Mouse (Mus musculus): ENCODE measurements at regions not wholly inside any gene's neighbourhood (a gene's known extent, or its start where the extent isn't known, plus 50 kb on each side); places are given as distances from the start of the nearest gene placed in this dataset.

DNA sequence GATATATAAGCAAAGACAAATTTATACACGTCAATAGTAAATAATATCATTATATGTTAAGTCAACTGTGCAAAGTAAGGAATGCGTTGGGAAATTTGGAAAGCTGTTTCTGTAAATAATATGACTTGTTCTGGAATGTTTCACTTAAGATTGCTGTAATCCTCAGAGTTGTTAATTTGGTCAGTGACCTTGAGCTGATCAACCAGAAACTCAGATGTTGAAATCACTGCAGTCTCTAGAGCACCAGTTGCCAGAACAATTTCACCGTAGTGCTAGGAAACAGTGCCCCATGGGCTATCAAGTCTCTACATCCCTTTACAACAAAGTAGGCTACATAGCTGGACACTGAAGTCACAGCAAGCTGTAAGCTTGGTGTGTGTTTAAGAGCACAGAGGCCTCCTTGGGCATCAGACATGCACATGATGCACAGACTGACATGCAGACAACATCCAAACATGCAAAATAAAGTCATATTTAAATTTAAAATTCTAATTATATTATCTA, 212.6 kb downstream of the Pik3r1 start:
- no peak for DNase-seq (ENCODE audit: low read depth)

GRCm38 (mm10) chr13:101553131-101553549, 214.9 kb downstream of the Pik3r1 start:
- DNase-seq (ENCODE audit: low read depth) = no peak

DNA sequence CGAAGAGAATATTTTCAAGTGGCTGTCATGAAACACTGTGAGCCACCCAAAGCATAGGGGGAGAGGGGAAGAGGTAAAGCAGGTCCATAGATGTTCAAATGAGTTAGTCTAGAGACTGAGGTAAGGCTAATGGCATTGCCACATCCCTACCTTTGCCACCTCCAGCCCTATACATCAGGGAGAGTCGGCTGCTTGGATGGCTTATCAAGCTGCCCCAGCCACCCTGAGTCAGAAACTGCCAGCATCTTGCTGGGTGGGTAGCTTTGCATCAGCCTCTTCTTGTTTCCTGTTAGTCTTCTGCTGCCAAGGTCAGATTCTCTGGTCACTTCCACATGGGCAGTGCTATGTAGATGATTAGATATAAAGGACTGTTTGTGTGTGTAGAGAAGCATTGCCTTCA, 215.6 kb downstream of the Pik3r1 start:
- DNase-seq (ENCODE audit: low read depth) = no peak

DNA sequence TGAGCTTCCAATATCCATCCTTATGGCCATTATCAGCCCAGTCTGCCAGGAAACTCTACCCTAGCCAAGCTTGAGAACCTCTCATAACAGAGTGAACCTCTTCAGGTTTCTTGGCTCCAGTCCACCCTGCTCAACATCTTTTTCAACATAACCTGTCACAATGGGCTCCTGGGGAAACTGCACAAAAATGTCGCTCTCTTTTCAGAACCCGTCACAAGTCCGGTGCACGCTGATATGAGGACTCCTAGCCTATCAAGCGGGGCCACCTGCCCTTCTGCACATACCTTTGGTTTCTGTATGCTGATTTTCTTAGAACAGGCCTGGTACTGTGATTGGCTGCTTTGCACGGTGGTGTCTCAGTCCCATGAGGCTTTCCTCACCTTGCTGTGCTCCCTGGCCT, 216.9 kb downstream of the Pik3r1 start:
- peak; percentile 78 for DNase-seq (ENCODE audit: low read depth)

DNA sequence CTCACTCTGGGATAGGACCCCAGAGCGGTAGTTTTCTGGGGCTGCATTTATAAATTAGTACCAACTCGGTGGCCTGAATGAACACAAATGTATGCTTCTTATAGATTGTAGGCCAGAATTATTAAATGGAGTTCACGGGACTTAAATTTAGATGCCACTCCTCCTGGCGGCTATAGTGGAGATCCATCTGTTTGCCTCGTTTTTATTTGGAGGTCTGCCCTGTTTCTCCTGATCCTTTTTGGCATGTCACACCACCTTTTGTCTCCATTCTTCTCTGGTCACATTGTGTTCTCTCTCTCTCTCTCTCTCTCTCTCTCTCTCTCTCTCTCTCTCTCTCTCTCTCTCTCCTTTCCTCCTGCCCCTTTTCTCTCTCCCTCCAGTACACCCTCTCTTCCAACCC, 217.5 kb downstream of the Pik3r1 start:
- no peak for DNase-seq (ENCODE audit: low read depth)

DNA sequence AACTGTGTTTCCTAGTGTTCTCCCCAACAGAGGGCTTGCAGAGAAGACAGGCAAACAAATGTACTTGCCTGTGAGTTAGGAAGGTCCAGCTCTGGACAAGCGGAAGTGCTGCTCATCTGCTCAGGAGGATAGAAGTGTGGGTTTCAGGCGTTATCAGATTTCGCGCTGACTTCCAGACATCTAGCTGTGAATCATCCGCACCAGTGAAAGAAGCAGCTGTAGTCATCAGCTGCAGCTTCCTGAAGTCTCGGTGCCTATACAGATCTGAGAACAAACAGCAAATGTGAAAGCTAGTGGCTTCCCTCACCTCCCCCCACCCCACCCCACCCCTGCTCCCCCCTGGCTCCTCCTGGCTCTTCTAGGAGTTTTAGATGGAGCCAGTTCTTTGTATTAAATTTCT, 220.1 kb downstream of the Pik3r1 start:
- DNase-seq (ENCODE audit: low read depth) = no peak

- DNase-seq (ENCODE audit: low read depth) = no peak
Observed at GRCm38 (mm10) chr13:101547365-101547764, 220.7 kb downstream of the Pik3r1 start.

- peak; percentile 83 for DNase-seq (ENCODE audit: low read depth)
Observed at GRCm38 (mm10) chr13:101545344-101546181, 222.5 kb downstream of the Pik3r1 start.

DNA sequence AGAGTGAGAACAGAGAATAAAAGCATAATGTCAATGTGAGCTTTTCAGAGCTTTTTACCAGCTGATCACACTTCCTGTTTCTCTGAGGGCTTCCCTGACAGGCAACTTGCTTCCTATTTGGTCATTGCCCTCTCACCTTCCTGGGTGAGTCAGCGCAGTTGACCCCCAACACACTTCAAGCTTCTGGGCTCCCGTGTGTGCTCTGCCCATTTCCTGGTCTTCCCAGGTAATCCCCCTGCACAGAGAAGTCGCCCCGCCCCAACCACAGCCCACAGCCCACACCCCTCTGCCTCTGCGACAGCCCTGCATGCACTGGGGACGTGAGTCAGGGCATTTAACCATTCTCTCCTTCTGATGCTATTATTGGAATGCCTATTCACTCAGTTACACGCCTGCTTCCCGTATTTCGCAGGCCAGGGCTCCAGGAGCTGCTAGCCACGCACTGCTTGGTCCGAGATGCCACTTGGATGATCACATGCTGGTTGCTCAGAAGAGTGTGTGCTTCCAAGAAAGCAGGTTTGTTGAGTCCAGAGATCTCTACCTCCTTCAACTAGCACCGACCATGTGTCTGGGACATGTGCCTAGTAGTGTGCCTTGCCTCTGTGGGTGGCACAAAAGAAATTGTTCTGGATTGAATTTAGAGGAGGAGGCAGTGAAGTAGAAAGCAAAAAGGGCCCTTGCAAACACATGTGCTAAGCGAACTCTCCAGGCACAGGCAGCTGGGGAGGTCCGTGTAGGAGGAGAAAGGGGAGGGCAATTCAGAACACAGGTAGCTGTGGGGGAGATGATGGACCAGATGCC, 227.4 kb downstream of the Pik3r1 start:
- DNase-seq (ENCODE audit: low read depth) = no peak

DNA sequence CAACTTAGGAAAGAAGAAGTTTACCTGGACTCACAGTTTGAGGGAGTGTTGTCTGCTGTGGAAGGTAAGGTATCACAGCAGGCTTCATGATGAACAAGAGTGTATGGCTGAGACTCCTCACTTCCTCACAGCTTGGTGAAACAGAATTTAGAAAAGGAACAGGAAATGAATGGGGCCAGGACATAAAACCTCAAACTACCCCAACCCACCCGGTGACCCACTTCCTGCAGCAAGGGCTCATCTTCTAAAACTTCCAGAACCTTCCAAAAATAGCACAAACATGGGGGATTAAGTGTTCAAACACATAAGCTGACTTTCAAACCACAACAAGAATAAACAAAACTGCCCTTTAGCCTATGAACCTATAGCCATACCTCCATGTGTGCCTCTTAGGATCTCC, 229.9 kb downstream of the Pik3r1 start:
- no peak for DNase-seq (ENCODE audit: low read depth)

DNA sequence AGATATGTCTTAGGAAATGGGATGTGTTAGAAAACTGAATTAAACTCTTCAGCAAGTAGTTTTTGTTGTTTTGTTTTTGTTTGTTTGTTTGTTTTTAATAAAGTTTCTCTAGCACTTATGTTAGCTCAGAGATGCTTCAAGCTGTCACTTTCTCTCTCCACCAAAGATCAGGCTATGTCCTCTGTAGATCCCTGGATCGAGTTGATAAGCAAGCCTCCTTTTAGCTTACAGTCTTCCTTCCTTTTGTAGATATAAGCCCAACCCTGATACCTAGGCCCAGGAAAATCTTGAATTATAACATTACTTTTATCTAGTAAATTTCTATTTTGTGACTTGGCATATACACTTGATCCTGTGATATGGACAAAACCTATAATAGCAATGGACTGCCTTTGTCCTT, 232.0 kb downstream of the Pik3r1 start:
- DNase-seq (ENCODE audit: low read depth) = no peak

DNA sequence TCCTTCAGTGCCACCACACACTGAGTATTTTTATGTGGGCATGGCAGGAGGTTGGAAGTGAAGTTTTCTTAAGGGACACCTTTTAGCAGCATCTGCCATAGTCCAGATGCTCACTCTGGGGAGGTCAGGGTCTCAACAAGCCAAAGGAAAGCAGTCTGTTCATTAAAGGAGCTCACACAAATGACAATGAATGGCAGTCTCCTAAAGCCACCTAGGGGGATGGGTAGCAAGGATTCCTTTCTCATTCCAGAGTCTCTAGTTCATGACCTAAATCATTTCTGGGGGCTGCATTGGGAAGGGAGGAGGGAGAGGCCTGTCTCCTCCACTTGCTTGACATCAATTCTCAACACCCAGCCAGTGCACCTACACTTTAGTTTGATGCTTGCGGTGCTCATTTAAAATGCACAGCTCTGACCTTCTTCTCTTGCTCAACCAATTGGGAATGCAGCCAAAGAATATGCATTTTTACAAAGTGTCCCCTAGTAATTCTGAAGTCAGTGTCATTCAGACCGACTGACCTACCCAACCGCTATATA, 232.6 kb downstream of the Pik3r1 start:
- no peak for DNase-seq (ENCODE audit: low read depth)

DNA sequence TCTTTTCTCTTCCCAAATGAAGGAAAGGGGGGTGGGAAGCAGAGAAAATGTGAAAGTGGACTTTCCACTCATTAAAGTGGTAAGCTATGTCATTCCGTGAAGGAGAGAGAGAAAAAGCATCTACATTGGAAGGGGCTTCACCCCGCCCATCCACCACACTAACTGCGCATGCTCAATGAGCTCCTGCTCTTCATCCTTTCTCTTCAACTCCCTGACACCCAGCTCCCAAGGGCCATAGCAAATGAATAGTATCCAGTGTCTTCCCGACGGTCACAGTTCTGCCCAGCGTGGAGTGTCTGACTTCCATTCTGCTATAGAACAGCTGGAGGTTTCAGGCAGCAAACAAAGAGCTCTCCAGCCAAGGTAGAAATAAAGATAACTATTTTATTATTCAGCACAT, 233.5 kb downstream of the Pik3r1 start:
- no peak for DNase-seq (ENCODE audit: low read depth)

- DNase-seq (ENCODE audit: low read depth) = no peak
Observed at GRCm38 (mm10) chr13:101532913-101533312, 235.1 kb downstream of the Pik3r1 start.

DNA sequence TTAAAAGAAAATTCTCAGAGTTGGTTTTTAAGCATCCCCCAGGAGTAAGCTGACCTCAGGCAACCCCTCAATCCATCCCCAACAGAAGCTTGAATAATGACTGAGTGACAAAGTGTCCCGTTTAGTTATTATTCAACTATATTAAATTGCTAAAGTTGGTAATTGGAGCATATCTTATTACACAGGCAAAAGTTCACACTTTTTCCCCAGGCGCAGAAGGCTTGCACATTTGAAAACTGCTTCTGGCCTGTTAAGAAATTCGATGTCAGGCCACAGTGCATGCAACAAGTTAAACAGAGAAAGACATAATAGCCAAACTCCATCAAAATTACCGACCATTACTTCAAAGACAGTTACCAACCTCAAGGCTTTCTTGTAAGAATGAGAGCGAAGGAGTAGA, 240.3 kb downstream of the Pik3r1 start:
- DNase-seq (ENCODE audit: low read depth) = no peak

DNA sequence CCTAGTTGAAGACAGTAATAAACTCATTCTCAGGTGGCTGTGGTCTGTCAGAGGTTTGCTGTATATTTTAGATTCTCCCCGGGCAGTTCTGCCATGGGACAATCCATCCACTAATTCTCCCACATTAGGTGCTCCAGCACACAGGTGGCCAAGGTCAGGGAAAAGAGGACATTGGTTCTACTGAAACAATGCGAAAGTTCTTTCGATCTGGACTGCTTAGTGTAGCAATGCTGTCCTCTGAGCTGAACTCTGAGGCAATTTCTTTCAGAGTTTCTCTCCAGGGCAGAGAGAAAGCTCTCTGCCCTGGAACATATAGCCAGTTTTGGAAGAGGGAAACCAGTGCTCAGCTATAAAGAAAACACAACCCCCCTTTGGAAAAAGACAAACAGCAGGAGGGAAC, 243.2 kb downstream of the Pik3r1 start:
- DNase-seq (ENCODE audit: low read depth) = no peak

DNA sequence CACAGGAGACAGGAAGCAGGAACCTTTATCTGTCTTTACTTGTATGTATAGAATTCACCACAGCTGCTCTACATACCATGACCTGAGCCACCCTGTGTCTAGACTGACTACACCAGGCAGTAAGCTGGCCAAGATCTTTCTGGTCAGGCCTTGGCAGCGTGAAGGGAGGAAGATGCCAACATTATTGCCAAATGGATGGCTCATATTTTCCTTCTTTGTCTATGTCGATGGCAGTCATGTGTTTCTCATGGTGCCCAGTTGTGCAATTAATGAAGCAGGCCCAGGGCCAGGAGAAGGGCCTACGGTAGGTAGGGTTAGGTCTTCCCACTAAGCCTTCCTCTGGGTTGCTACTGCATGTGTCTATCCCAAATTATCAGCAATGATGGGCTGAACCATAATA, 243.8 kb downstream of the Pik3r1 start:
- DNase-seq (ENCODE audit: low read depth) = no peak

DNA sequence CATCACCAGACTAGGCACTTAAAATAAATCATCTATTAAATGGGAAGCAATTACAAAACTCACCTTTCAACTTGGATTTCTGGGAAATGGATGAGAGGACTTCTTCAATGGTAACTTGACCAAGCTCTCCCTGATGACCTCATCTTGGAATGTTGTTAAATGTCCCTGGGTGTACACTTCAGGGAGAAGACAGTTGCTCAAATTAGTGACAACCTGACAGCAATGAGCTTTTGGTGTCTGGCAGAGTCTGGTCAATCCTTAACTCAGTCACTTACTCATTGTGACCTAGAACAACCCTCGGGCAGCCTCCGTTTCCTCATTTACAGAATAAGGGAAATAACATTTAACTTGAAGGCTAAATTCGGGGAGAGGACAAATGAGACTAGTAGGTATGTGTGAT, 244.5 kb downstream of the Pik3r1 start:
- no peak for DNase-seq (ENCODE audit: low read depth)

DNA sequence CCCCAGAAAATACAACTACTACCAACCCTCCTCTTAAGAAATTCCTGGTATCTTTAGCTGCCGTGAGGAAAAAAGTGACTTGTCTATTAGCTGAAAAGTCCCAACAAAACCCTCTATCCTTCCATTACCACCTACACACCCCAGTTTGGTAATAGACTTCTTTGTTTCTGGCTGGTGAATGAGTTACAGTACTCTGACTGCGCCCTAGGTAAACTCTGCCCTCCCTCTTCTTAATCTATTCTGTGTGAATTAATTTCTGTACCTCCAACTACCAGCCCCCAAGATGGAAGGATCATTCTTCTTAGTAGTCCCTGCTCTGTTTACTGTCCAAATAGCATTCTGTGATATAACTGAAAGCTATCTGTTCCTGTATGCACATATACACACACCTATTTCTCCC, 245.4 kb downstream of the Pik3r1 start:
- DNase-seq (ENCODE audit: low read depth) = no peak

- no peak for DNase-seq (ENCODE audit: low read depth)
Observed at GRCm38 (mm10) chr13:101513354-101513753, 254.7 kb downstream of the Pik3r1 start.

DNA sequence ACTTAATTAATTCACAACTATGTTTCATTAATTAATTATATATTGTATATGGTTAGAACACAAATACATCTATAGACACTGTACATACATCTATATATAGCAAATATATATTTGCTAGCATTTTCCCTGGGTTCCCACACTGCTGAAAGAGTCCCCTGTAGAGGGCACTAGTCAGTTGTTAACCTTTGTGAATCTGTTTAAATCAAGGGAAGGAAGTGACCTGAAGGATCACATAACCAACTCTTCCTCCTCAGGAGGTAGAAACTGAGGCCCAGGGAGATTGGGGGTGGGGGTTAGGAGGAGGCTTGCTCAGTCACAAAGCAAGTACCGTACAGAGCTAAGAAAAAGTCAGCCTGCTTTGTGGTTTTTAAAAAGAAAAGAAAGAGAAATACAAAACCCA, 258.1 kb downstream of the Pik3r1 start:
- DNase-seq (ENCODE audit: low read depth) = peak; percentile 41

DNA sequence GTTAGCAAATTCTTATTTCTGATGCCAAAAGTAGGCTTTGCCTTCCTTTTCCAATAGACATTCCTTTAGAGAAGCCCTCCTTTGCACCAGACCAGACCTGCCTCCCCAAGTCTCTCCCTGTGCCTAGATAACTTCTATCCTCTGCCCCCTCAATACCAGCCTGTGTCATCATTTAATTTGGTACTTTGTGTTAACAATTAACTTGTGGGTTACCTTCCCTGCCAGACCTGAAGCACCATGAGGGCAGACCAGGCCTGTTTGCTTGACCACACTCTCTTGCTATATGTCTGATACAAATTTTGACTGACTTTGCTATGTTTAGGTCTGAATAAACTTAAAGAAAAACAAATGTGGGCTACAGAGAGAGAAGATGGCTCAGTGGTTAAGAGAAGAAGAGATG, 259.7 kb downstream of the Pik3r1 start:
- no peak for DNase-seq (ENCODE audit: low read depth)

DNA sequence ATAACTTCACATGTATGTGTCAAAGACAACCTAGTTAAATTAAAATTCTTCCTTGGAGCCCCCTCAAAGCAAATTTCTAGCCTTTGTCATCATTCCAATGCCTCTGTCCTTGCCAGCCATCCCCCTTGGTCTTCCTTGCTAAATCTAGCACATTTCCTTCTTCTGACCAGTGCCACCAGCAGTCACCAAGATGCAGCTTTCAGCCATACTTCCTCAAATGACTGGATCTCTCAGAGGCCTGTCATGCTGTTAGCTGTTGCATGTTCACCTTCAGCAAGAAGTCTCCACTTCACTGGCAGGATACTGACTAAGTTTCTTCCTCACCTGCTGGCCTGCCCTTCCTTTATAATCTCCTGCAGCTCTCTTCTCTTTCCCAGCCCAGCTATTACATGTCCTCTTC, 261.3 kb downstream of the Pik3r1 start:
- no peak for DNase-seq (ENCODE audit: low read depth)

Data from c-Kit-positive CD71-positive TER-119-negative erythroid progenitor cells, embryonic 14.5 days (primary cell).